Mouse (Mus musculus) liver, adult 2 months (tissue): ENCODE results near the gene 1700029I15Rik.

Experiments used
- CTCF ChIP-seq: fragments of 200-500 bp; IDR thresholded peaks from 2 replicates; pipeline ENCODE4 v1.5.1; 2011; ENCODE audit warnings: low read depth, low read length, control low read depth
- POLR2A ChIP-seq: fragments of 200-500 bp; IDR thresholded peaks from 2 replicates; pipeline ENCODE4 v1.6.1; 2011; ENCODE audit warnings: low read length, control low read depth; ENCODE audit not compliant: insufficient read depth; ENCODE audit errors: extremely low read depth

- no peak for TF ChIP-seq POLR2A
- TF ChIP-seq CTCF = no peak
These were observed 50.3 kb downstream of the 1700029I15Rik start for GRCm38 (mm10) chr2:92432299-92433295.
